14 mouse cellular contexts compared by ENCODE assay signal in genomic region chr1:51243294-51243693, GRCm38 (mm10). TPM values are rescaled to one million over a fixed set of nuclear protein-coding genes. Genes with fewer than 3 reads are reported as not detected.
DNase-seq lines count a peak whose midpoint lies in the region; ATAC-seq and TF ChIP-seq lines count a peak whose summit lies in the region.
"Had no signal": no experiment of that assay in that cellular context is flagged by ENCODE, and none has a peak within 500 bp of the region (broad histone marks: within the 10 kb centered on the region; RNA-seq: fewer than 3 reads in every experiment).

No protein-coding gene starts in this region.

- H3K36me3 ChIP-seq in intestine, embryonic 15.5 days: no peaks in the 10 kb centered on the region
- no peaks in the 10 kb centered on the region for H3K36me3 ChIP-seq in myocyte (ENCODE audit: control insufficient read depth, insufficient read depth)
- H3K36me3 ChIP-seq: embryonic facial prominence, embryonic 10.5 days; liver, embryonic 13.5 days; neural tube, embryonic 13.5 days had no signal

- no peaks in the 10 kb centered on the region for H3K9me3 ChIP-seq in intestine, embryonic 15.5 days
- H3K9me3 ChIP-seq: embryonic facial prominence, embryonic 10.5 days; forebrain, embryonic 13.5 days; liver, embryonic 13.5 days; neural tube, embryonic 13.5 days had no signal

- H3K4me2 ChIP-seq in intestine, embryonic 15.5 days (replicated peaks): no peak overlapping the region
- peak overlapping the region; percentile 39 for H3K4me2 ChIP-seq in myocyte (ENCODE audit: low read depth)
- H3K4me2 ChIP-seq: forebrain, embryonic 13.5 days; liver, embryonic 13.5 days; neural tube, embryonic 13.5 days had no signal

- H3K4me3 ChIP-seq in intestine, embryonic 15.5 days (replicated peaks): no peak overlapping the region
- H3K4me3 ChIP-seq in myocyte: no peak overlapping the region
- H3K4me3 ChIP-seq: embryonic facial prominence, embryonic 10.5 days; forebrain, embryonic 13.5 days; liver, embryonic 13.5 days; neural tube, embryonic 13.5 days had no signal

- ATAC-seq in intestine, embryonic 15.5 days: 0 out of 2 replicates have a peak, but pooled peaks have one; percentile 23
- no peak for ATAC-seq in inflammation-experienced regulatory T-cells, adult 6 months
- ATAC-seq: forebrain, embryonic 13.5 days had no signal

- H3K9ac ChIP-seq in intestine, embryonic 15.5 days: no peak overlapping the region
- H3K9ac ChIP-seq: forebrain, embryonic 13.5 days; liver, embryonic 13.5 days; neural tube, embryonic 13.5 days had no signal

- no peak overlapping the region for H3ac ChIP-seq in myocyte (ENCODE audit: control insufficient read depth, insufficient read length)

- no peak for TF ChIP-seq POLR2A in myocyte (IDR thresholded peaks at IDR 0.05; ENCODE audit: insufficient read length, low read depth)

- H3K27ac ChIP-seq in intestine, embryonic 15.5 days: no peak overlapping the region
- H3K27ac ChIP-seq: embryonic facial prominence, embryonic 10.5 days; forebrain, embryonic 13.5 days; liver, embryonic 13.5 days; neural tube, embryonic 13.5 days had no signal

- H3K27me3 ChIP-seq in intestine, embryonic 15.5 days (replicated peaks): no peaks in the 10 kb centered on the region
- no peaks in the 10 kb centered on the region for H3K27me3 ChIP-seq in myocyte (ENCODE audit: control insufficient read depth, insufficient read depth, insufficient read length)
- H3K27me3 ChIP-seq: forebrain, embryonic 13.5 days; liver, embryonic 13.5 days; neural tube, embryonic 13.5 days had no signal

- H3K79me2 ChIP-seq in myocyte (ENCODE audit: control insufficient read depth, insufficient read depth): no peaks in the 10 kb centered on the region

- no peaks in the 10 kb centered on the region for H3K4me1 ChIP-seq in intestine, embryonic 15.5 days (replicated peaks)
- H3K4me1 ChIP-seq: embryonic facial prominence, embryonic 10.5 days; forebrain, embryonic 13.5 days; liver, embryonic 13.5 days; neural tube, embryonic 13.5 days had no signal

- peak; percentile 63 to 76 for DNase-seq in layer of hippocampus, adult 18-20 months (ENCODE audit: low spot score in 2 of 2)
- DNase-seq in layer of hippocampus, postnatal 10 days (ENCODE audit: low spot score in 2 of 2): no peak
- peak; percentile 82 for DNase-seq in cerebellum, adult 11 months
- DNase-seq in spleen, postnatal 36 days (ENCODE audit: low spot score in 2 of 2): no peak
- DNase-seq in c-Kit-positive CD71-positive TER-119-positive erythroid progenitor cells, embryonic 14.5 days (ENCODE audit: low spot score): no peak
- DNase-seq: liver, embryonic 13.5 days; spleen, adult 18-20 months; thymus, postnatal 25 days had no signal

- WGBS in intestine, embryonic 15.5 days: 74% methylated on average over 3 of the region's 3 CpGs

TF ChIP-seq in myocyte, 11 proteins besides CTCF, POLR2A, EP300 and RAD21:
- TF ChIP-seq SRF (IDR thresholded peaks at IDR 0.05; ENCODE audit: control insufficient read depth, insufficient read length, low read depth): no peak
- no peak for TF ChIP-seq E2F4 (IDR thresholded peaks at IDR 0.05; ENCODE audit: insufficient read depth)
- TF ChIP-seq USF1 (IDR thresholded peaks at IDR 0.05; ENCODE audit: low read depth): peak; percentile 72
- no peak for TF ChIP-seq CEBPB (IDR thresholded peaks at IDR 0.05; ENCODE audit: insufficient read depth, poor library complexity, severe bottlenecking)
- no peak for TF ChIP-seq POLR2AphosphoS2 (IDR thresholded peaks at IDR 0.05; ENCODE audit: insufficient read length, low read depth)
- TF ChIP-seq MAX (IDR thresholded peaks at IDR 0.05; ENCODE audit: low read depth): no peak
- no peak for TF ChIP-seq REST (IDR thresholded peaks at IDR 0.05; ENCODE audit: insufficient read depth, insufficient read length)
- TF ChIP-seq TCF12 (IDR thresholded peaks at IDR 0.05; ENCODE audit: insufficient read depth, poor library complexity, severe bottlenecking): peak; percentile 67
- TF ChIP-seq TCF3 (IDR thresholded peaks at IDR 0.05; ENCODE audit: insufficient read length, low read depth): peak; percentile 64
- peak; percentile 45 to 98 (median 95) for TF ChIP-seq MYOD1 (IDR thresholded peaks at IDR 0.05; ENCODE audit: control insufficient read depth in 1 of 3, insufficient read length in 2 of 3, low read depth in 2 of 3)
- peak; percentile 41 to 97 (median 74) for TF ChIP-seq MYOG (IDR thresholded peaks at IDR 0.05; ENCODE audit: control insufficient read depth in 1 of 3, insufficient read depth in 1 of 3, insufficient read length in 2 of 3, low read depth in 2 of 3)
TF ChIP-seq in myocyte: peak in this region for 5.

RNA-seq across cellular contexts. Expression of gene Cavin2, which starts 45.6 kb away (rescaled TPM):
- total RNA-seq in layer of hippocampus, adult 18-20 months (2021): 1 to 10 TPM; 7.4 TPM
- 1 to 10 TPM; 4.2 to 4.8 TPM for total RNA-seq in layer of hippocampus, postnatal 10 days (2021)
- polyA plus RNA-seq in intestine, embryonic 15.5 days (2015; fragmentation: Nextera tagmentation; extraction: Ambion mirVana): 74.8 and 83.0 TPM in 2 replicates
- polyA plus RNA-seq in myocyte (2012; fragmentation: generic; extraction: Trizol): 4.0 TPM
- not detected for polyA plus RNA-seq in inflammation-experienced regulatory T-cells, adult 6 months (2017; shearing (Covaris generic))

Comparison
In these comparisons a context has a peak if more than half of its experiments do, and no peak if none do; other contexts are left out.
1. DNase-seq: peak in layer of hippocampus, adult 18-20 months (2 of 2) and cerebellum, adult 11 months (single experiment); none in layer of hippocampus, postnatal 10 days (0 of 2), spleen, postnatal 36 days (0 of 2) and c-Kit-positive CD71-positive TER-119-positive erythroid progenitor cells, embryonic 14.5 days (single experiment).
2. RNA of gene Cavin2, which starts 45.6 kb away (polyA plus RNA-seq): 74.8 to 83.0 TPM in intestine, embryonic 15.5 days; 4.0 TPM in myocyte (single experiment) and not detected in inflammation-experienced regulatory T-cells, adult 6 months; every median in the first group is over 10 times any median in the second.